Mouse (Mus musculus) cerebellum, adult 2 months (tissue): ENCODE data around the gene Krr1.

Experiments used
- CTCF ChIP-seq: fragments of 200-500 bp; IDR thresholded peaks from 2 replicates; pipeline ENCODE4 v1.5.1; 2011; ENCODE audit warnings: low read depth, mild to moderate bottlenecking, control low read depth, low read length, moderate library complexity, borderline replicate concordance; ENCODE audit not compliant: insufficient read depth
- POLR2A ChIP-seq: fragments of 200-500 bp; IDR thresholded peaks from 2 replicates; pipeline ENCODE4 v1.6.1; 2011; ENCODE audit warnings: low read length, control low read depth, borderline replicate concordance; ENCODE audit not compliant: insufficient read depth

DNA sequence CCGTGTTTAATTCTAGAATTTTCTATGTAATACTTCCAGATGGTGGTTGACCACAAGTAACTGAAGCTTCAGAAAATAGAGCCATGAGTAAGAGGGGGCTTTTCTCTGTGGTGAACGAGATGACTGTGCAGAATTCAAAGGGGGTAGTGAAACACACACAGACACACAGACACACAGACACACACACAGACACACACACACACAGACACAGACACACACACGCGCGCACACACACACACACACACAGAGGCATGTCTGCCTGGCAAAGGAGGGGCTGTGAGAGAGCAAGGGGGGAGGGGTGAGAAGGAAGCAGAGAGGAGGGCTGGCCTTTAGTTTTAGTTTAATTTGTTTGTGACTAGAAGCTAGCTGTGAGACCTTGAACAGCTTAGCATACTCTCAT lies 28.1 kb downstream of the Krr1 start:
- no peak for TF ChIP-seq CTCF
- TF ChIP-seq POLR2A: no peak
